Mouse (Mus musculus): Measurements from ENCODE around the gene Gm10271.

The Gm10271 gene

DNA sequence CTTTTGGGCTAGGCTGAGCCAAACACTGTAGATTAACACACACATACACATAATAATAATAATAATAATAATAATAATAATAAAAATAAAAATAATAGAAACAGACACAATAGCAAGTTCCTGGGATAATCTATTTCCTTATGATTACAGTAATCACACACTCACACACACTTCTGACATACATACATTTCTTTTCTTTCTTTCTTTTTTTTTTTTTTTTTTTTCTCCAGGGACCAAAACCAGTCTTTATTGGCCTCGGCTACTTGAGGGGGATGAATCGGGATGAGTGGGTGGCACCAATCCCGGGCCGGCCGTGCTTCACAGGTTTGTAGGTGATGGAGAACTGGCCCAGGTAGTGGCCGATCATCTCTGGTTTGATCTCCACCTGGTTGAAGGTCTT lies at the start of gene Gm10271:
Gene Gm10271 (minus strand): TSS at position 101 of the 400 bp plus-strand sequence.
- no peak for DNase-seq (ENCODE audit: extremely low read depth, low read depth)

- DNase-seq (ENCODE audit: extremely low read depth, low read depth): no peak
Measured at GRCm38 (mm10) chr10:117021020-117021754, 48.8 kb upstream of the Gm10271 start.

GRCm38 (mm10) chr10:117018281-117018840 lies 46.0 kb upstream of the Gm10271 start:
- no peak for DNase-seq (ENCODE audit: extremely low read depth, low read depth)

DNA sequence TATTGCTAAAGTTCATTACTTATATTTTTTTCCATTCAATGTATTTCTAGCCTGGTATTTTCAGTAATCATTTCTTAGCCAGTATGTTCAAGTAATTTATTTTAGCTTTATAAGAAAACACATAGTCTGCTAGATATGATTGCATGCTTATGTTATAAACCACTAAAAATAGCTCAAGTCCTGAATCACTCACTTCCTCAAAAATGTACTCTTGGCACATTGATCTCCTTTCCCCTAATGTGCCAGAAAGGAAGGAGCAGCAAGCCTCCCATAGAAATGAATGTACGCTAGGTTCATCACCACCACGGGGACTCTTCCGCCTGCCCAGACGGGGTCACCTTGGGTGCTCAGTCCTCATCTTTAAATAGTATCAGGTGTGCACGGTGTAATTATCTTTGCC lies 42.2 kb upstream of the Gm10271 start:
- no peak for DNase-seq (ENCODE audit: extremely low read depth, low read depth)

DNA sequence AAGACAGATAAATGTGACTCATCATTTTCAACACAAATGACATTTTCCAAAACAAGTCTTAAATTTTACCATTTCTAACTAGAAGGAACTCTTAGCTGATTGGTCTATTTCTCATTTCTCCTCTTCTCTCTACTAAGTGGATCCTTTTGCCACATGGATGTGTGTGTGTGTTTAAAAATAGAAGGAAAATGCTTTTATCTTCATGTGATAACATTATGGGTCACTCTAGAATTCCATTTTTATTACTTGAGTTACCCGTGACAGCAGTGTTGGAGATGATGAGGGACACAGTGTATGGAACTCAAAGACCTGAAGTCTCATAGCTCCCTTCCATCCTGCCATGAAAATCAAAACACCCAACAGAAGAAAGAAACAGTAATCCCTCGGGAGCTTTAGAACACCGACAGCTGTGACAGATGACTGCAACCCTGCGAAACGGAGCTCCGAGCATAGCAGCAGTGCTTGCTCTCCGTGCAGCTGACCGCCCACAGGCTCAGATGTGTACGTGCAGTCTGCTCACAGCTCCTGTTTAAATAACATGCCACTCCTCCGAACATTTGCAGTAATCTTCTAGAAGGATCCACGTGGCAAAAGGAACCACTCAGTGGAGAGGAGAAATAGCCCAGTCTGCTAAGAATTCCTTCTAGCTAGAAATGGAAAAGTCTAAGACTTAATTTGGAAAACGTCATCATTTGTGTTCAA lies 41.4 kb upstream of the Gm10271 start:
- DNase-seq (ENCODE audit: extremely low read depth, low read depth): no peak

DNA sequence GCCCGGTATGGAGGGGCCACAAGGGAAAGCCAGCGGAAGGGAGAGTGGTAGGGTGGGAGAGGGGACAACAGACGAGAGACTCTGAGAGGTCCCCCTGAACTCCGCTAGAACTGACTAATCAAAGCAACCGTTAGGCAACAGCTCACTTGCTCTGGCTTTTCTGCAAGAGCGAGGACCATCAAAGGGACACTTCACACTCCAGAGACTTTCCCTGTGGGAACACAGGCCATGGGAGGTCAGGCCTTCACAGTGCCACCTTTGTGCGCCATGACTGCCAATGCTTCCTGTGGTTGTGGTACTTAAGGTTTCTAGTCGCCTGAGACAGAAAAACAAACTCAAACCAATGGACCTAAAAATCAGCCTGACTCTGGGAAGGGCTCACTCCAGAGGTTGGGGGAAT lies 38.6 kb upstream of the Gm10271 start:
- DNase-seq (ENCODE audit: extremely low read depth, low read depth): no peak

- no peak for DNase-seq (ENCODE audit: extremely low read depth, low read depth)
Measured at GRCm38 (mm10) chr10:117009691-117010090, 37.3 kb upstream of the Gm10271 start.

DNA sequence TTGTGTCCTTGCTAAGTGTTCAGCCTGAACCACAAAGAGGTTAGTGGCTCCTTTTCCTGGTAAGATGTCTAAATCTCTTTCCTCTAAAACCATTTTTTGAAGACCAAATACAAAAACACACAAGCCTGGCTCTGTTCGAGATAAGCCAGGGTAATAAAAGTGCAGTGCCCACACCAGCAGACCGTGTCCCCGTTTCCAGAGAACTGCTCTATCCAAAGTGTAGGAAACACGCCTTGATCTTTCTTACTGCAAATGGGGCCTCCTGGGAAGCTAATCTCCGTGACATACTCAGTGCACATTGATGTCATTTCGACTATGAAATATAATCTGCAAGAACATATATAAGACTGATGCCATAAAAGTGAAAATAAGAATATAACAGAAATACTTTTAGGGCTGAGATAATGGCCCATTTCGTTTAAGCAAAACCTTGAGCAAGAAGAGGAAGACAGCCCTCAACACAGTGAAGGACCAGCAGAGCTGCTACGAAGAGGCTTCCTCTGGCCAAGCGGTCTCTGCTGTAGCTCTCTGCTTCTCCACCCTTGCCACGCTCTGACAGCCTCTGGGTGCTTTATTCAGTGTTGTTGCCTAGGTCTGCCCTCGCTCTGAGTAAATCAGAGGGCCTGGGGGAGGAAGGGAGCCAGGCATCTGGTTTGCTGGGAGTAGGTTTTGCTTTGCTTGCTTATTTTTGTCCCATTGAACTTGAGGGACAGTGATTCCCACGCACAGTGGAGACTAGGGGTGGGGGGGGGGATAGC lies 33.5 kb upstream of the Gm10271 start:
- no peak for DNase-seq (ENCODE audit: extremely low read depth, low read depth)

GRCm38 (mm10) chr10:117004695-117005094 lies 32.3 kb upstream of the Gm10271 start:
- no peak for DNase-seq (ENCODE audit: extremely low read depth, low read depth)

DNA sequence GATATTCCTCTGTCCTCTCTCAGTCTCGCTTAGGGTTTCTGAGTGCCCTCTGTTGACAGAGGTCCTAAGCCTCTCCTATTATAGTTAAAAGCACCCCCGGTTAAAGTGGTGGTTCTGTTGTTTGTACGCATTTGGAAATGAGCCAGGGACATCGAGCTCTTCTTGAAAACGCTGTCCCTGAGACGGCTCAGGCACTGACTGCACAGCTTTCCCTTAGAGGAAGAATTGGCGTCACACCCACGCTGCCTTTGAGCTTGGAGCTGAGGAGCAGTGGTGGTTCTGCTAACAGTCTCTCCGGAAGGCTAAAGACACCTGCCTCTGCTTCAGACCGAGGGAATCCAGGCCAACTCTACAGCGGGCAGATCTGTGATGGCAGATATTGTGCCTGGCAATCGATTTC lies 28.6 kb upstream of the Gm10271 start:
- DNase-seq (ENCODE audit: extremely low read depth, low read depth): no peak

DNA sequence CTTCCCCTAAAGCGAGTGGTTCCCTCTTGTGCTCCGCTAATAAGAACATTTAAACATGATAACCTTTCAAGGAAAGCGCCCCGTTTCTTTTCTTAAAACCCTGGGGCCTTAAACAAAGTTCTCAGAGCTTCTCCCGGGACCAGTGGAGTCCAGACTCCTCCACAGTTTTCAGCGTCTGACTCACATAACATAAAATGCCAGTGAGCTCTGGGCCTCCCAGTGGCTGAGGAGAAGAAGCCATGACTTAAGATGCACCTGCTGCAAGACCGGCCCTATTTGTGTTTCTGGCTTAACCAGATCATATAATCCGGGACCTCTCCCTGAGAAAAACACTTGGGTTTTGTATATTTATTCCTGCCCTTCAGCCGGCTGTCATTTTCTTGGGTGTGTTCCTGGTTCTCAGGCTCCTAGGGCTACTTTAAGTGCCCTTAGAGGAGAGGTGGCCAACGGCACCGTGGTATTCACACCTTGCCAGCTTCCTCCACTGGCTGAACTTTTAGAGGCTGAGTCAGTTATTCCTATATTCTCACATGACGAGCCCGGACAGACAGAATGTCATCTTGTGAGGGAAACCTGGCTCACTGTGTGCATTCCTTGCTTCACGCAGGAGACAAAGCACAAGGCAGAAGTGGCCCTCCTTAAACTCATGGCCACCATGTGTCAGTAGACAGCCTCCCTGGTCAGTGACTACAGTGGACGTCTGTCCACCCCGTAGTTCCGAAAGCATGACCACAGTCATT lies 26.5 kb upstream of the Gm10271 start:
- DNase-seq (ENCODE audit: extremely low read depth, low read depth): no peak

- no peak for DNase-seq (ENCODE audit: extremely low read depth, low read depth)
Measured at GRCm38 (mm10) chr10:116996236-116996600, 23.8 kb upstream of the Gm10271 start.

DNA sequence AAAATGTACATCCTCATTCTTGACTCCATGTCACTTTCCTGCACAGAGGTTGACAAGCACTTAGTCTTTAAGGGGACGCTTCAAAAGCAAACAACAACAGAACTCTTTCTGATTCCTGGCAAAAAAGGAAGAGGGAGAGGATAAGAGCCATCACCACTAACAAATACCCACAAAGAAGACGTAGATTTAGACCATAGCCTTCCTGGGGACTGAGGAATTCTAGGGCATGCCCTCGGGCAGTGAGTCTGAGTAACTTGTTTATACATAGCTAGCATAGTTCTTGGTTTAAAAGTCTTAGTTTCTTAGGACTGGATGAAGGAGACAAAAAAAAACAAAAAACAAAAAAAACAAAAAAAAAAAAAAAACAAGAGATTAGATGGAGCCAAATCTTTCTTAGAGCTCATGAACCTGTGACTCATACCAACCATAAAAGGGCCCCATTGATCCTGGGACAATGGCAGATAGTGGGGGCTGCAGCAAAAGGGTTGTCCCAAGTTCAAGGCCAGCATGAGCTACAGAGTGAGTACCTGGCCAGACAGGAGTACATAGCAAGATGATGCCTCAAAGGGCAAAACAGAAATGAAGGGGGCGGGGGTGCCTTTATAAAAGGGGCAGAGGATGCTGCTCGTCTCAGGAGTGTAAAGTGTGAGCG lies 23.3 kb upstream of the Gm10271 start:
- DNase-seq (ENCODE audit: extremely low read depth, low read depth): no peak

DNA sequence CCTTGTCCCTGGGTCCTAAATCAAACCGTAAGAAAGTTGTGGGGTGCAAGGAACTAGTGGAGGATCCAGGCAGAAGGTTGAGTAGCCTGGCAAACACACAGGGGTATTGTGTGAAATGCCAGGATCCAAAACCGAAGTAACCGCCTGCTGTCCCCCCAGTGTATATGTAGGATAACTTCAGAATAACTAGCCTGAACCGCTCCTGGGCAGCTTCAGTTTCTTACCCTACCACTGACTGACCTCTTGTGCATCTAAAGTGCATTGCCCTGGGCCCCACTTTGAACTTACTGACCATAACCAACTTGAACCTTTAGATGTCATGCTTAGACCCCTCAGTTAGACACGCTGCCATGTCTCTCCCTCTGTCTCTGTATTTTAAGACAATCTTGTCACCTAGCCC lies 22.8 kb upstream of the Gm10271 start:
- DNase-seq (ENCODE audit: extremely low read depth, low read depth): no peak

- DNase-seq (ENCODE audit: extremely low read depth, low read depth): no peak
Measured at GRCm38 (mm10) chr10:116993971-116994370, 21.6 kb upstream of the Gm10271 start.

DNA sequence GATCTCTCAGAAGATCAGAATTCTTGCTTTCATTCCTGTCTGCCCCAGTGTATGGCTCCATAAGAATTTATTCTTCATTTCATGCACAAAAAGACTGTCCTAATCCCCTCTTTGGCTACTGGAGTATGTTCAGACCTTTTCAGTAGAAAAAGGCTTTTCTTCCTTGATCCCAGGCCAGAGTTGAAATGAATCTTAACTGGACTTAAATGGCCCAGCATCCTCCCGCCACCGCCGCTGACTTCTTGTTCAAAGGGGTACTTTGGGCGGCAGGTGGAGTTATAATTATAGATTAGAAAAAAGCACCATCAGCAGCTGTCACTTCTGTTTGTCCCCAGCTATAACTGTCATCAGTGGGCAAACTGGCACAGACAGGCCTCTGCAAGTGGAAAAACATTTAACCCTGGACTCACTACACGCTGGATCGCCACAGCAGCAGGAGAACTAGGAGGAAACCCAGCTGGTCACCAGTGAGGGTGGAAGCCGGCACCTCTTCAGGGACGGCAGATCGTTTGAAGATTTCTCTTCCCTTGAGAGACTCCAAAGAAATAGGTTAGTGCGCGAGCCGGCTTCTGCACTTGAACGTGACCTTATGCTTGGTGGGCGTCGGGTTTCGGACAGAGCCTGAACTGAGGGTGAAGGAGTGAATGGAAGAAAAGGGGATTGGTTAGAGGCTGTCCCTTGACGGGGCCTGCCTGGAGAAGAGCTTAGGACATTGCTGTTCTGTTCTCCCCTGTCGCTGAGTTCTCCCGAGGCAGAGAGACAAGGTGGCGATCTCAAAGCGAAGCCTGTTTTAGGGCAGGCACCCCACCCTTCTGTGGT lies 14.1 kb upstream of the Gm10271 start, which contains the start of gene Best3:
Gene Best3 (plus strand): TSS at position 51 of the 819 bp plus-strand sequence.
- DNase-seq (ENCODE audit: extremely low read depth, low read depth): no peak

GRCm38 (mm10) chr10:116984836-116985235 lies 12.4 kb upstream of the Gm10271 start:
- DNase-seq (ENCODE audit: extremely low read depth, low read depth): no peak

GRCm38 (mm10) chr10:116982526-116982925 lies 10.1 kb upstream of the Gm10271 start:
- DNase-seq (ENCODE audit: extremely low read depth, low read depth): no peak

GRCm38 (mm10) chr10:116980888-116981287 lies 8.5 kb upstream of the Gm10271 start:
- peak; percentile 17 for DNase-seq (ENCODE audit: extremely low read depth, low read depth)

DNA sequence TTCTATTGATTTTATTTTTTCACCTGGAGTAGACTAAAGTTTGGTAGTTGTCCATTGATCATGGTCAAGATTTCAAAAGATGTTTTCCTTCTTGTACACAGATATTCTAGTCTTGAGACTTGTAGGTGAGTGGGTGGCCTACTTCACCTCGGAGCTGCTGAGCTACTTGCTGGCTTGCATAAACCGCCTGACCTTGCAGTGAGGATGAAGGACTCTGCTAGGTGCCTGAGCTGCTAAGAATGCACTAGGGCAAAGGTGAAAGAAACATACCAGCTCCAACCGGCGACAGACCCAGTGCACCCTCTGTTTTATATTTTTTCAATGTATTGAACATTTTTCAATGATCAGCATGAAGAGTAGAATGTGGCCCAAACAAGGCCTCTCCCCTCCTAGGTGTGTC lies 7.9 kb upstream of the Gm10271 start:
- no peak for DNase-seq (ENCODE audit: extremely low read depth, low read depth)
